Mouse (Mus musculus) bone marrow, adult 2 months (tissue): ENCODE data around the gene Elmo2.

Source experiments
- CTCF ChIP-seq: fragments of 200-500 bp; IDR thresholded peaks from 2 replicates; pipeline ENCODE4 v1.5.1; 2011; ENCODE audit warnings: low read length, control low read depth; ENCODE audit not compliant: control insufficient read depth, insufficient read depth
- POLR2A ChIP-seq: fragments of 200-500 bp; IDR thresholded peaks from 2 replicates; pipeline ENCODE4 v1.6.1; 2011; ENCODE audit warnings: low read depth, mild to moderate bottlenecking, control low read depth, low read length, borderline replicate concordance; ENCODE audit not compliant: control insufficient read depth

GRCm38 (mm10) chr2:165296571-165296970 is 29.7 kb downstream of the Elmo2 start:
- TF ChIP-seq POLR2A: no peak
- no peak for TF ChIP-seq CTCF
